In the genomic region with DNA sequence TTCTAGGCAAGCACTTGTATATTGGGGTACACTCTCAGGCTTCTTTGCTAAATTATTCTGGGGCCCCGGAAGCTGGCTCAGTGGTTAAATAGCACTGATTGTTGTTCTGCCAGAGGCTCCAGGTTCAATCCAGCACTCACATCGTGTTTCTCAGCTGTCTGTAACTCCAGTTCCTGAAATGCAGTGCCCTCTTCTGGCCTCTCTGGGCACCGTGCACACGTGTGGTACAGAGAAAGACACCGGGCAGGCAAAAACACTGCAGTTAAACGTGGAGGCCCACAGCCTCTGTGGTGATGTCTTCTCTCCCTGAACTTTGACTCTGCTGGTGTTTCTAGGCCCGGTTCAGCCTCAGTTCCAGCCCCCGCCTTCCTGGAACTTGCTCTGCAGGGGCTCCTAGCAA, we compare ENCODE assay signal across 7 mouse cellular contexts. TPM values are rescaled to one million over a fixed set of nuclear protein-coding genes. Genes with fewer than 3 reads are reported as not detected.
DNase-seq lines count a peak whose midpoint lies in the region; ATAC-seq and TF ChIP-seq lines count a peak whose summit lies in the region.

No protein-coding gene starts in this region.

- H3K9ac ChIP-seq in midbrain, embryonic 12.5 days (replicated peaks), result 0 out of 2 replicates have a peak overlapping the region, but pooled peaks have one; percentile 15
- H3K9ac ChIP-seq in midbrain, embryonic 13.5 days (replicated peaks), result no peak overlapping the region
- no peak overlapping the region for H3K9ac ChIP-seq in forebrain, postnatal 0 days
- H3K9ac ChIP-seq in liver, embryonic 12.5 days, result no peak overlapping the region

- no peak overlapping the region for H3K4me2 ChIP-seq in midbrain, embryonic 12.5 days (replicated peaks)
- no peak overlapping the region for H3K4me2 ChIP-seq in midbrain, embryonic 13.5 days (replicated peaks)
- H3K4me2 ChIP-seq in forebrain, postnatal 0 days (ENCODE audit: low read depth), result no peak overlapping the region
- peak overlapping the region; percentile 19; the same call in 1 of the 2 replicates for H3K4me2 ChIP-seq in liver, embryonic 12.5 days

- H3K9me3 ChIP-seq in midbrain, embryonic 12.5 days, result no peaks in the 10 kb centered on the region
- H3K9me3 ChIP-seq in midbrain, embryonic 13.5 days, result no peaks in the 10 kb centered on the region
- no peaks in the 10 kb centered on the region for H3K9me3 ChIP-seq in forebrain, postnatal 0 days (ENCODE audit: low read length)
- no peaks in the 10 kb centered on the region for H3K9me3 ChIP-seq in liver, embryonic 12.5 days (replicated peaks)

- H3K4me1 ChIP-seq in midbrain, embryonic 12.5 days, result peaks cover 6% of the 10 kb centered on the region
- H3K4me1 ChIP-seq in midbrain, embryonic 13.5 days (replicated peaks), result peaks cover 5% of the 10 kb centered on the region
- peaks cover 4% of the 10 kb centered on the region; the same call in 1 of the 2 replicates for H3K4me1 ChIP-seq in forebrain, postnatal 0 days (ENCODE audit: insufficient read depth)
- peaks cover 49% of the 10 kb centered on the region for H3K4me1 ChIP-seq in liver, embryonic 12.5 days

- ATAC-seq in midbrain, embryonic 12.5 days (ENCODE audit: low FRiP score, low read depth), result no peak
- ATAC-seq in midbrain, embryonic 13.5 days, result no peak
- ATAC-seq in activated CD4-positive, CD25-positive, alpha-beta regulatory T cell, adult 4 months, result peak; percentile 58
- ATAC-seq in forebrain, postnatal 0 days, result no peak
- no peak; the same call in 1 of the 2 replicates for ATAC-seq in liver, embryonic 12.5 days

- H3K36me3 ChIP-seq in midbrain, embryonic 12.5 days, result no peaks in the 10 kb centered on the region
- H3K36me3 ChIP-seq in midbrain, embryonic 13.5 days, result no peaks in the 10 kb centered on the region
- H3K36me3 ChIP-seq in forebrain, postnatal 0 days (ENCODE audit: insufficient read depth), result no peaks in the 10 kb centered on the region
- H3K36me3 ChIP-seq in liver, embryonic 12.5 days, result no peaks in the 10 kb centered on the region

- H3K27me3 ChIP-seq in midbrain, embryonic 12.5 days, result no peaks in the 10 kb centered on the region
- H3K27me3 ChIP-seq in midbrain, embryonic 13.5 days, result no peaks in the 10 kb centered on the region
- no peaks in the 10 kb centered on the region for H3K27me3 ChIP-seq in forebrain, postnatal 0 days (ENCODE audit: insufficient read depth, low read length)
- H3K27me3 ChIP-seq in liver, embryonic 12.5 days (replicated peaks), result no peaks in the 10 kb centered on the region

- no peak overlapping the region for H3K27ac ChIP-seq in midbrain, embryonic 12.5 days (replicated peaks)
- H3K27ac ChIP-seq in midbrain, embryonic 13.5 days, result no peak overlapping the region
- H3K27ac ChIP-seq in forebrain, postnatal 0 days (ENCODE audit: low read depth, low read length), result no peak overlapping the region
- H3K27ac ChIP-seq in liver, embryonic 12.5 days, result peak overlapping the region; percentile 16; the same call in 1 of the 2 replicates

- H3K4me3 ChIP-seq in midbrain, embryonic 12.5 days, result no peak overlapping the region
- no peak overlapping the region for H3K4me3 ChIP-seq in midbrain, embryonic 13.5 days (replicated peaks)
- H3K4me3 ChIP-seq in forebrain, postnatal 0 days (ENCODE audit: low read depth, low read length), result no peak overlapping the region
- H3K4me3 ChIP-seq in liver, embryonic 12.5 days, result no peak overlapping the region

- TF ChIP-seq CTCF in forebrain, postnatal 0 days (IDR thresholded peaks at IDR 0.05; ENCODE audit: low read depth), result peak; percentile 71

- peak; percentile 44 for DNase-seq in forebrain, postnatal 0 days
- peak; percentile 35 to 49 for DNase-seq in spleen, adult 18-20 months
- DNase-seq in frontal cortex, postnatal 25 days (ENCODE audit: low spot score in 2 of 2), result no peak

- 26% methylated on average over 8 of the region's 8 CpGs for WGBS in midbrain, embryonic 12.5 days
- WGBS in midbrain, embryonic 13.5 days, result 24% methylated on average over 8 of the region's 8 CpGs
- 20% methylated on average over 8 of the region's 8 CpGs for WGBS in forebrain, postnatal 0 days
- WGBS in liver, embryonic 12.5 days (ENCODE audit: insufficient replicate concordance), result 16% methylated on average over 8 of the region's 8 CpGs

RNA-seq across cellular contexts. Expression of gene Sephs2, which starts 4.5 kb away (rescaled TPM):
- 71.4 and 72.7 TPM in 2 replicates for polyA plus RNA-seq in midbrain, embryonic 12.5 days (2016; fragmentation: Nextera tagmentation; extraction: Ambion mirVana)
- polyA plus RNA-seq in midbrain, embryonic 13.5 days (2015; fragmentation: Nextera tagmentation; extraction: Ambion mirVana), result 52.4 and 54.0 TPM in 2 replicates
- 10 to 100 TPM; 29.9 to 31.3 TPM for polyA plus RNA-seq in activated CD4-positive, CD25-positive, alpha-beta regulatory T cell, adult 4 months (2017; shearing (Covaris generic))
- 73.0 and 78.0 TPM in 2 replicates for total RNA-seq in forebrain, postnatal 0 days (2014; rRNA removed)
- 82.4 and 83.5 TPM in 2 replicates for polyA plus RNA-seq in forebrain, postnatal 0 days (2015; fragmentation: Nextera tagmentation; extraction: Ambion mirVana)
- 170 and 172 TPM in 2 replicates for polyA plus RNA-seq in liver, embryonic 12.5 days (2016; fragmentation: Nextera tagmentation; extraction: Ambion mirVana)

RNA-seq across cellular contexts. Expression of gene Itgal, which starts 17.7 kb away (rescaled TPM):
- 0.46 and 0.52 TPM in 2 replicates for polyA plus RNA-seq in midbrain, embryonic 12.5 days (2016; fragmentation: Nextera tagmentation; extraction: Ambion mirVana)
- 0.30 TPM in 2 replicates for polyA plus RNA-seq in midbrain, embryonic 13.5 days (2015; fragmentation: Nextera tagmentation; extraction: Ambion mirVana)
- 100 to 1,000 TPM; 149 to 232 TPM for polyA plus RNA-seq in activated CD4-positive, CD25-positive, alpha-beta regulatory T cell, adult 4 months (2017; shearing (Covaris generic))
- 0.62 and 0.76 TPM in 2 replicates for total RNA-seq in forebrain, postnatal 0 days (2014; rRNA removed)
- polyA plus RNA-seq in forebrain, postnatal 0 days (2015; fragmentation: Nextera tagmentation; extraction: Ambion mirVana), result 0.56 and 0.59 TPM in 2 replicates
- polyA plus RNA-seq in liver, embryonic 12.5 days (2016; fragmentation: Nextera tagmentation; extraction: Ambion mirVana), result 6.0 and 6.3 TPM in 2 replicates

RNA-seq across cellular contexts. Expression of gene Dctpp1, which starts 17.8 kb away (rescaled TPM):
- 165 and 174 TPM in 2 replicates for polyA plus RNA-seq in midbrain, embryonic 12.5 days (2016; fragmentation: Nextera tagmentation; extraction: Ambion mirVana)
- 142 and 143 TPM in 2 replicates for polyA plus RNA-seq in midbrain, embryonic 13.5 days (2015; fragmentation: Nextera tagmentation; extraction: Ambion mirVana)
- 10 to 100 TPM; 48.1 to 69.5 TPM for polyA plus RNA-seq in activated CD4-positive, CD25-positive, alpha-beta regulatory T cell, adult 4 months (2017; shearing (Covaris generic))
- 90.8 and 122 TPM in 2 replicates for total RNA-seq in forebrain, postnatal 0 days (2014; rRNA removed)
- polyA plus RNA-seq in forebrain, postnatal 0 days (2015; fragmentation: Nextera tagmentation; extraction: Ambion mirVana), result 138 and 183 TPM in 2 replicates
- 163 and 167 TPM in 2 replicates for polyA plus RNA-seq in liver, embryonic 12.5 days (2016; fragmentation: Nextera tagmentation; extraction: Ambion mirVana)

RNA-seq across cellular contexts. Expression of gene Zfp771, which starts 34.2 kb away (rescaled TPM):
- 55.0 and 62.0 TPM in 2 replicates for polyA plus RNA-seq in midbrain, embryonic 12.5 days (2016; fragmentation: Nextera tagmentation; extraction: Ambion mirVana)
- polyA plus RNA-seq in midbrain, embryonic 13.5 days (2015; fragmentation: Nextera tagmentation; extraction: Ambion mirVana), result 50.5 and 59.7 TPM in 2 replicates
- 1 to 10 TPM in 1 of 2 experiments, under 1 TPM in 1; 0.29 to 1.1 TPM for polyA plus RNA-seq in activated CD4-positive, CD25-positive, alpha-beta regulatory T cell, adult 4 months (2017; shearing (Covaris generic))
- total RNA-seq in forebrain, postnatal 0 days (2014; rRNA removed), result 65.2 and 65.7 TPM in 2 replicates
- polyA plus RNA-seq in forebrain, postnatal 0 days (2015; fragmentation: Nextera tagmentation; extraction: Ambion mirVana), result 75.1 and 75.9 TPM in 2 replicates
- polyA plus RNA-seq in liver, embryonic 12.5 days (2016; fragmentation: Nextera tagmentation; extraction: Ambion mirVana), result 30.0 and 31.6 TPM in 2 replicates

RNA-seq across cellular contexts. Expression of gene Sept1, which starts 45.4 kb away (rescaled TPM):
- 38.6 and 41.1 TPM in 2 replicates for polyA plus RNA-seq in midbrain, embryonic 12.5 days (2016; fragmentation: Nextera tagmentation; extraction: Ambion mirVana)
- 27.1 and 28.3 TPM in 2 replicates for polyA plus RNA-seq in midbrain, embryonic 13.5 days (2015; fragmentation: Nextera tagmentation; extraction: Ambion mirVana)
- 100 to 1,000 TPM; 811 to 836 TPM for polyA plus RNA-seq in activated CD4-positive, CD25-positive, alpha-beta regulatory T cell, adult 4 months (2017; shearing (Covaris generic))
- 6.5 and 8.0 TPM in 2 replicates for total RNA-seq in forebrain, postnatal 0 days (2014; rRNA removed)
- 5.6 and 6.7 TPM in 2 replicates for polyA plus RNA-seq in forebrain, postnatal 0 days (2015; fragmentation: Nextera tagmentation; extraction: Ambion mirVana)
- polyA plus RNA-seq in liver, embryonic 12.5 days (2016; fragmentation: Nextera tagmentation; extraction: Ambion mirVana), result 10.6 and 13.6 TPM in 2 replicates

Comparison
In these comparisons a context has a peak if more than half of its experiments do, and no peak if none do; other contexts are left out.
1. DNase-seq: peak in forebrain, postnatal 0 days (single experiment) and spleen, adult 18-20 months (2 of 2); none in frontal cortex, postnatal 25 days (0 of 2).
2. RNA of gene Itgal, which starts 17.7 kb away (polyA plus RNA-seq): 149 to 232 TPM in activated CD4-positive, CD25-positive, alpha-beta regulatory T cell, adult 4 months; 6.0 to 6.3 TPM in liver, embryonic 12.5 days, 0.56 to 0.59 TPM in forebrain, postnatal 0 days, 0.46 to 0.52 TPM in midbrain, embryonic 12.5 days and 0.30 TPM in midbrain, embryonic 13.5 days; every median in the first group is over 10 times any median in the second.